Mouse (Mus musculus) intestine, postnatal 0 days (tissue): Measurements from ENCODE around the gene Tulp2. TPM values are rescaled to one million over a fixed set of nuclear protein-coding genes. Genes with fewer than 3 reads are reported as not detected.
A peak's percentile ranks its signal among the peaks of the same experiment; 100 is the strongest.

ENCODE experiments used
- ATAC-seq: fragments of 200-750 bp; cut with Nextera tagmentation; 2 replicates; pipeline ENCODE4 v1.8.0; 2017; ENCODE audit warnings: mild to moderate bottlenecking, moderate TSS enrichment, moderate library complexity
- H3K27ac ChIP-seq: fragments of 300-500 bp; sonication (generic); 2 replicates; pipeline ENCODE4 v1.5.1; 2014; ENCODE audit warnings: mild to moderate bottlenecking, low read depth, low read length, moderate library complexity
- H3K27me3 ChIP-seq: fragments of 300-500 bp; sonication (generic); replicated peaks from 2 replicates; pipeline ENCODE4 v1.6.1; 2014; ENCODE audit warnings: low read length, mixed read lengths; ENCODE audit not compliant: control insufficient read depth, insufficient read depth
- H3K36me3 ChIP-seq: fragments of 300-500 bp; sonication (generic); 2 replicates; pipeline ENCODE4 v1.6.1; 2014; ENCODE audit warnings: mild to moderate bottlenecking, moderate library complexity; ENCODE audit not compliant: control insufficient read depth, insufficient read depth
- H3K4me1 ChIP-seq: fragments of 300-500 bp; sonication (generic); replicated peaks from 2 replicates; pipeline ENCODE4 v1.6.1; 2014; ENCODE audit warnings: antibody characterized with exemption, low read length, mixed read lengths; ENCODE audit not compliant: control insufficient read depth, insufficient read depth
- H3K4me2 ChIP-seq: fragments of 300-500 bp; sonication (generic); replicated peaks from 2 replicates; pipeline ENCODE4 v1.6.1; 2014; ENCODE audit warnings: low read depth, mild to moderate bottlenecking, moderate library complexity
- H3K4me3 ChIP-seq: fragments of 300-500 bp; sonication (generic); 2 replicates; pipeline ENCODE4 v1.5.1; 2014; ENCODE audit warnings: low read depth, low read length
- H3K9ac ChIP-seq: fragments of 300-500 bp; sonication (generic); 2 replicates; pipeline ENCODE4 v1.6.1; 2014; ENCODE audit warnings: mild to moderate bottlenecking, low read depth, low read length
- H3K9me3 ChIP-seq: fragments of 300-500 bp; sonication (generic); 2 replicates; pipeline ENCODE4 v1.6.1; 2016; ENCODE audit warnings: mixed run types; ENCODE audit not compliant: control insufficient read depth
- CTCF ChIP-seq: sonication (generic); IDR thresholded peaks from 2 replicates; pipeline ENCODE4 v1.5.1; 2016; ENCODE audit warnings: low read depth, mild to moderate bottlenecking, control low read depth, antibody characterized with exemption, moderate library complexity
- WGBS: fragments of 180-500 bp; shearing (Covaris S2); extraction: QIAGEN DNeasy Blood & Tissue Kit; methylation state at CpG from one replicate; pipeline ENCODE4 v1.1.7; 2014; 5-methylcytosine and 5-hydroxymethylcytosine counted together
- polyA plus RNA-seq: library from polyadenylated mRNA; unstranded; fragments of >200 nt; fragmentation: Nextera tagmentation; extraction: Ambion mirVana; gene quantifications from 2 replicates; pipeline ENCODE4 v1.2.1, GENCODE M21; 2015

Tulp2 gene
- polyA plus RNA-seq, 1 experiment from 2014 or later: 0.78 TPM

GRCm38 (mm10) chr7:45451344-45451982 lies 30.2 kb upstream of the Tulp2 start:
- peak; percentile 51 for ATAC-seq
- no peaks in the 10 kb centered on the region for H3K27me3 ChIP-seq

GRCm38 (mm10) chr7:45454971-45455370 lies 26.7 kb upstream of the Tulp2 start:
- peaks cover 52% of the 10 kb centered on the region for H3K36me3 ChIP-seq
- WGBS: 91% methylated on average over 15 of the region's 15 CpGs

More at GRCm38 (mm10) chr7:45451344-45451982, 30.2 kb upstream of the Tulp2 start:
- 56% methylated on average over 23 of the region's 23 CpGs for WGBS
- H3K4me1 ChIP-seq: no peaks in the 10 kb centered on the region
- no peak overlapping the region for H3K4me2 ChIP-seq
- no peak overlapping the region for H3K4me3 ChIP-seq
- H3K9ac ChIP-seq: no peak overlapping the region
- no peaks in the 10 kb centered on the region for H3K9me3 ChIP-seq
- TF ChIP-seq CTCF: peak; percentile 92
- H3K27ac ChIP-seq: no peak overlapping the region
- peaks cover 37% of the 10 kb centered on the region; the same call in 1 of the 2 replicates for H3K36me3 ChIP-seq

GRCm38 (mm10) chr7:45455932-45456696 lies 25.6 kb upstream of the Tulp2 start:
- Histone ChIP-seq H3K36me3 (peaks cover 50% of the 10 kb centered on the region), H3K4me1 (0 out of 2 replicates have a peak, but pooled peaks cover 6% of the 10 kb centered on the region), H3K9ac (no peak overlapping the region; the same call in 1 of the 2 replicates), H3K9me3 (no peaks in the 10 kb centered on the region), H3K27ac (peak overlapping the region; percentile 94; the same call in 1 of the 2 replicates), H3K27me3 (no peaks in the 10 kb centered on the region), H3K4me2 (no peak overlapping the region), H3K4me3 (no peak overlapping the region)
- 76% methylated on average over 13 of the region's 13 CpGs for WGBS
- ATAC-seq: no peak
- no peak for TF ChIP-seq CTCF

More at GRCm38 (mm10) chr7:45454971-45455370, 26.7 kb upstream of the Tulp2 start:
- Histone ChIP-seq H3K4me3 (no peak overlapping the region), H3K27ac (no peak overlapping the region), H3K4me1 (no peaks in the 10 kb centered on the region), H3K4me2 (no peak overlapping the region), H3K9me3 (no peaks in the 10 kb centered on the region), H3K9ac (no peak overlapping the region), H3K27me3 (no peaks in the 10 kb centered on the region)
- no peak for ATAC-seq
- TF ChIP-seq CTCF: no peak

GRCm38 (mm10) chr7:45456721-45457203 lies 24.9 kb upstream of the Tulp2 start:
- ATAC-seq: no peak
- no peaks in the 10 kb centered on the region for H3K27me3 ChIP-seq
- no peaks in the 10 kb centered on the region for H3K9me3 ChIP-seq
- 0 out of 2 replicates have a peak overlapping the region, but pooled peaks have one; percentile 74 for H3K4me3 ChIP-seq
- no peak for TF ChIP-seq CTCF
- peaks cover 47% of the 10 kb centered on the region for H3K36me3 ChIP-seq
- 0 out of 2 replicates have a peak, but pooled peaks cover 7% of the 10 kb centered on the region for H3K4me1 ChIP-seq
- H3K4me2 ChIP-seq: peak overlapping the region; percentile 73
- WGBS: 36% methylated on average over 9 of the region's 9 CpGs
- peak overlapping the region; percentile 57 for H3K9ac ChIP-seq
- H3K27ac ChIP-seq: peak overlapping the region; percentile 94

GRCm38 (mm10) chr7:45457204-45458060 lies 24.2 kb upstream of the Tulp2 start:
- Histone ChIP-seq H3K36me3 (peaks cover 41% of the 10 kb centered on the region), H3K27me3 (no peaks in the 10 kb centered on the region), H3K9ac (peak overlapping the region; percentile 57), H3K27ac (peak overlapping the region; percentile 94), H3K9me3 (no peaks in the 10 kb centered on the region), H3K4me2 (peak overlapping the region; percentile 73), H3K4me3 (peak overlapping the region; percentile 74), H3K4me1 (0 out of 2 replicates have a peak, but pooled peaks cover 9% of the 10 kb centered on the region)
- 32% methylated on average over 9 of the region's 10 CpGs for WGBS
- TF ChIP-seq CTCF: no peak
- ATAC-seq: peak; percentile 29
